ENCODE assay signal across 16 mouse cellular contexts in genomic region chr8:124910349-124910748, GRCm38 (mm10). TPM values are rescaled to one million over a fixed set of nuclear protein-coding genes. Genes with fewer than 3 reads are reported as not detected.
DNase-seq lines count a peak whose midpoint lies in the region; ATAC-seq and TF ChIP-seq lines count a peak whose summit lies in the region.
"Had no signal": no experiment of that assay in that cellular context is flagged by ENCODE, and none has a peak within 500 bp of the region (broad histone marks: within the 10 kb centered on the region; RNA-seq: fewer than 3 reads in every experiment).

No protein-coding gene starts in this region.

- no peak overlapping the region for H3K4me3 ChIP-seq in hindbrain, postnatal 0 days (ENCODE audit: low read length)
- H3K4me3 ChIP-seq in hindbrain, embryonic 13.5 days = no peak overlapping the region
- H3K4me3 ChIP-seq in heart, embryonic 16.5 days (ENCODE audit: low read length) = no peak overlapping the region
- no peak overlapping the region for H3K4me3 ChIP-seq in kidney, embryonic 16.5 days (ENCODE audit: low read length)
- H3K4me3 ChIP-seq: hindbrain, embryonic 10.5 days; limb, embryonic 10.5 days; liver, embryonic 12.5 days had no signal

- H3K4me2 ChIP-seq in hindbrain, postnatal 0 days (ENCODE audit: low read depth, low read length) = no peak overlapping the region
- H3K4me2 ChIP-seq in hindbrain, embryonic 13.5 days = no peak overlapping the region
- no peak overlapping the region for H3K4me2 ChIP-seq in heart, embryonic 16.5 days (ENCODE audit: low read depth, low read length)
- no peak overlapping the region for H3K4me2 ChIP-seq in kidney, embryonic 16.5 days (replicated peaks; ENCODE audit: low read depth, low read length)
- H3K4me2 ChIP-seq: liver, embryonic 12.5 days had no signal

- H3K27me3 ChIP-seq in hindbrain, postnatal 0 days (ENCODE audit: insufficient read depth, low read length) = no peaks in the 10 kb centered on the region
- no peaks in the 10 kb centered on the region for H3K27me3 ChIP-seq in hindbrain, embryonic 13.5 days
- no peaks in the 10 kb centered on the region for H3K27me3 ChIP-seq in heart, embryonic 16.5 days (ENCODE audit: control insufficient read depth, insufficient read depth, low read length)
- no peaks in the 10 kb centered on the region for H3K27me3 ChIP-seq in kidney, embryonic 16.5 days (ENCODE audit: insufficient read depth, low read length)
- H3K27me3 ChIP-seq: liver, embryonic 12.5 days had no signal

- no peak for DNase-seq in cerebellum, postnatal 4 days (ENCODE audit: low spot score in 2 of 2)
- peak; percentile 20 for DNase-seq in hindbrain, postnatal 0 days (ENCODE audit: low spot score)
- DNase-seq in cerebellum, adult 8-10 months = peak; percentile 81
- DNase-seq: layer of hippocampus, postnatal 36 days; thymus, adult 2 months had no signal

- H3K9ac ChIP-seq in hindbrain, postnatal 0 days (replicated peaks; ENCODE audit: low read length) = no peak overlapping the region
- no peak overlapping the region for H3K9ac ChIP-seq in hindbrain, embryonic 13.5 days
- H3K9ac ChIP-seq in heart, embryonic 16.5 days (ENCODE audit: low read length) = 0 out of 2 replicates have a peak overlapping the region, but pooled peaks have one; percentile 17
- H3K9ac ChIP-seq in kidney, embryonic 16.5 days (replicated peaks; ENCODE audit: low read length) = no peak overlapping the region
- H3K9ac ChIP-seq: liver, embryonic 12.5 days had no signal

- WGBS in hindbrain, postnatal 0 days = 69% methylated on average over 10 of the region's 10 CpGs
- 91% methylated on average over 10 of the region's 10 CpGs for WGBS in hindbrain, embryonic 13.5 days
- 57% methylated on average over 10 of the region's 10 CpGs for WGBS in heart, embryonic 16.5 days
- WGBS in kidney, embryonic 16.5 days = 87% methylated on average over 10 of the region's 10 CpGs

- peak; percentile 32; the same call in 1 of the 2 replicates for TF ChIP-seq CTCF in hindbrain, postnatal 0 days (IDR thresholded peaks at IDR 0.05; ENCODE audit: low read depth)

- no peaks in the 10 kb centered on the region for H3K9me3 ChIP-seq in hindbrain, postnatal 0 days (ENCODE audit: low read length)
- H3K9me3 ChIP-seq in hindbrain, embryonic 13.5 days = no peaks in the 10 kb centered on the region
- 0 out of 2 replicates have a peak, but pooled peaks cover 4% of the 10 kb centered on the region for H3K9me3 ChIP-seq in heart, embryonic 16.5 days (replicated peaks; ENCODE audit: control insufficient read depth, low read length)
- no peaks in the 10 kb centered on the region for H3K9me3 ChIP-seq in kidney, embryonic 16.5 days (ENCODE audit: low read length)
- H3K9me3 ChIP-seq: limb, embryonic 10.5 days; liver, embryonic 12.5 days had no signal

- H3K36me3 ChIP-seq in hindbrain, postnatal 0 days (ENCODE audit: insufficient read depth, low read length) = peaks cover 26% of the 10 kb centered on the region
- H3K36me3 ChIP-seq in hindbrain, embryonic 13.5 days = peaks cover 97% of the 10 kb centered on the region
- peaks cover 65% of the 10 kb centered on the region for H3K36me3 ChIP-seq in heart, embryonic 16.5 days (ENCODE audit: control insufficient read depth, insufficient read depth)
- H3K36me3 ChIP-seq in kidney, embryonic 16.5 days (ENCODE audit: insufficient read depth, low read length) = peaks cover 65% of the 10 kb centered on the region

- ATAC-seq in cerebellum, adult (ENCODE audit: insufficient number of reproducible peaks, low FRiP score, low TSS enrichment) = peak; percentile 86
- ATAC-seq in hindbrain, postnatal 0 days = no peak
- no peak for ATAC-seq in hindbrain, embryonic 13.5 days (ENCODE audit: low FRiP score)
- no peak; the same call in 1 of the 2 replicates for ATAC-seq in heart, embryonic 16.5 days (replicated peaks; ENCODE audit: extremely low read depth, insufficient read depth, low FRiP score)
- no peak for ATAC-seq in kidney, embryonic 16.5 days (ENCODE audit: low FRiP score, low TSS enrichment)
- no peak for ATAC-seq in erythroid progenitor cell, adult 5-6 weeks (replicated peaks; ENCODE audit: low FRiP score, poor library complexity, severe bottlenecking)
- ATAC-seq: activated CD4-positive, CD25-positive, alpha-beta regulatory T cell, adult 4 months; forebrain, embryonic 14.5 days; liver, embryonic 12.5 days; midbrain, embryonic 16.5 days had no signal

- H3K27ac ChIP-seq in hindbrain, postnatal 0 days = no peak overlapping the region
- no peak overlapping the region for H3K27ac ChIP-seq in hindbrain, embryonic 13.5 days
- peak overlapping the region; percentile 28 for H3K27ac ChIP-seq in heart, embryonic 16.5 days (ENCODE audit: low read length)
- H3K27ac ChIP-seq in kidney, embryonic 16.5 days (ENCODE audit: low read length) = no peak overlapping the region
- H3K27ac ChIP-seq: hindbrain, embryonic 10.5 days; limb, embryonic 10.5 days; liver, embryonic 12.5 days had no signal

- H3K4me1 ChIP-seq in hindbrain, postnatal 0 days (ENCODE audit: insufficient read depth, low read length) = no peaks in the 10 kb centered on the region
- peaks cover 11% of the 10 kb centered on the region; the same call in 1 of the 2 replicates for H3K4me1 ChIP-seq in hindbrain, embryonic 13.5 days (replicated peaks)
- H3K4me1 ChIP-seq in heart, embryonic 16.5 days (ENCODE audit: control insufficient read depth, insufficient read depth, low read length) = peaks cover 9% of the 10 kb centered on the region
- peaks cover 8% of the 10 kb centered on the region; the same call in 1 of the 2 replicates for H3K4me1 ChIP-seq in kidney, embryonic 16.5 days (ENCODE audit: insufficient read depth, low read length)
- H3K4me1 ChIP-seq: limb, embryonic 10.5 days had no signal

RNA-seq across cellular contexts. Expression of gene Sprtn, which starts 12.7 kb away (rescaled TPM):
- total RNA-seq in hindbrain, postnatal 0 days (2014; rRNA removed) = 10.6 and 11.6 TPM in 2 replicates
- polyA plus RNA-seq in hindbrain, postnatal 0 days (2015; fragmentation: Nextera tagmentation; extraction: Ambion mirVana) = 5.8 and 6.0 TPM in 2 replicates
- 9.5 and 10.6 TPM in 2 replicates for polyA plus RNA-seq in hindbrain, embryonic 13.5 days (2015; fragmentation: Nextera tagmentation; extraction: Ambion mirVana)
- 8.3 and 8.5 TPM in 2 replicates for polyA plus RNA-seq in heart, embryonic 16.5 days (2015; fragmentation: Nextera tagmentation; extraction: Ambion mirVana)
- polyA plus RNA-seq in kidney, embryonic 16.5 days (2015; fragmentation: Nextera tagmentation; extraction: Ambion mirVana) = 9.1 and 9.8 TPM in 2 replicates
- 15.9 and 17.7 TPM in 2 replicates for total RNA-seq in erythroid progenitor cell, adult 5-6 weeks (2015; ENCODE audit: low replicate concordance)
- 16.6 and 20.2 TPM in 2 replicates for total RNA-seq in erythroid progenitor cell, adult 5-6 weeks (2017; ENCODE audit: low replicate concordance)

RNA-seq across cellular contexts. Expression of gene Exoc8, which starts 12.8 kb away (rescaled TPM):
- 28.3 and 36.8 TPM in 2 replicates for total RNA-seq in hindbrain, postnatal 0 days (2014; rRNA removed)
- 10.8 and 10.9 TPM in 2 replicates for polyA plus RNA-seq in hindbrain, postnatal 0 days (2015; fragmentation: Nextera tagmentation; extraction: Ambion mirVana)
- polyA plus RNA-seq in hindbrain, embryonic 13.5 days (2015; fragmentation: Nextera tagmentation; extraction: Ambion mirVana) = 13.2 and 13.8 TPM in 2 replicates
- 6.9 and 7.3 TPM in 2 replicates for polyA plus RNA-seq in heart, embryonic 16.5 days (2015; fragmentation: Nextera tagmentation; extraction: Ambion mirVana)
- polyA plus RNA-seq in kidney, embryonic 16.5 days (2015; fragmentation: Nextera tagmentation; extraction: Ambion mirVana) = 7.8 and 8.1 TPM in 2 replicates
- total RNA-seq in erythroid progenitor cell, adult 5-6 weeks (2015; ENCODE audit: low replicate concordance) = 1.8 and 7.1 TPM in 2 replicates
- total RNA-seq in erythroid progenitor cell, adult 5-6 weeks (2017; ENCODE audit: low replicate concordance) = 7.9 and 11.4 TPM in 2 replicates

RNA-seq across cellular contexts. Expression of gene Egln1, which starts 38.8 kb away (rescaled TPM):
- 41.6 and 45.1 TPM in 2 replicates for total RNA-seq in hindbrain, postnatal 0 days (2014; rRNA removed)
- 13.5 and 14.1 TPM in 2 replicates for polyA plus RNA-seq in hindbrain, postnatal 0 days (2015; fragmentation: Nextera tagmentation; extraction: Ambion mirVana)
- 16.9 and 17.2 TPM in 2 replicates for polyA plus RNA-seq in hindbrain, embryonic 13.5 days (2015; fragmentation: Nextera tagmentation; extraction: Ambion mirVana)
- polyA plus RNA-seq in heart, embryonic 16.5 days (2015; fragmentation: Nextera tagmentation; extraction: Ambion mirVana) = 17.8 and 19.5 TPM in 2 replicates
- polyA plus RNA-seq in kidney, embryonic 16.5 days (2015; fragmentation: Nextera tagmentation; extraction: Ambion mirVana) = 9.0 and 10.3 TPM in 2 replicates
- total RNA-seq in erythroid progenitor cell, adult 5-6 weeks (2015; ENCODE audit: low replicate concordance) = 2.5 and 5.4 TPM in 2 replicates
- total RNA-seq in erythroid progenitor cell, adult 5-6 weeks (2017; ENCODE audit: low replicate concordance) = 2.2 and 2.9 TPM in 2 replicates

RNA-seq across cellular contexts. Expression of gene 2810004N23Rik, which starts 47.4 kb away (rescaled TPM):
- total RNA-seq in hindbrain, postnatal 0 days (2014; rRNA removed) = 22.8 and 26.6 TPM in 2 replicates
- 21.4 and 21.8 TPM in 2 replicates for polyA plus RNA-seq in hindbrain, postnatal 0 days (2015; fragmentation: Nextera tagmentation; extraction: Ambion mirVana)
- 30.4 and 32.1 TPM in 2 replicates for polyA plus RNA-seq in hindbrain, embryonic 13.5 days (2015; fragmentation: Nextera tagmentation; extraction: Ambion mirVana)
- 51.4 and 52.2 TPM in 2 replicates for polyA plus RNA-seq in heart, embryonic 16.5 days (2015; fragmentation: Nextera tagmentation; extraction: Ambion mirVana)
- polyA plus RNA-seq in kidney, embryonic 16.5 days (2015; fragmentation: Nextera tagmentation; extraction: Ambion mirVana) = 47.6 and 50.1 TPM in 2 replicates
- 4.0 and 5.4 TPM in 2 replicates for total RNA-seq in erythroid progenitor cell, adult 5-6 weeks (2015; ENCODE audit: low replicate concordance)
- total RNA-seq in erythroid progenitor cell, adult 5-6 weeks (2017; ENCODE audit: low replicate concordance) = 5.7 and 7.4 TPM in 2 replicates

RNA-seq across cellular contexts. Expression of gene Gnpat, which starts 47.5 kb away (rescaled TPM):
- total RNA-seq in hindbrain, postnatal 0 days (2014; rRNA removed) = 40.0 and 47.2 TPM in 2 replicates
- polyA plus RNA-seq in hindbrain, postnatal 0 days (2015; fragmentation: Nextera tagmentation; extraction: Ambion mirVana) = 53.5 and 55.8 TPM in 2 replicates
- polyA plus RNA-seq in hindbrain, embryonic 13.5 days (2015; fragmentation: Nextera tagmentation; extraction: Ambion mirVana) = 83.6 and 85.0 TPM in 2 replicates
- polyA plus RNA-seq in heart, embryonic 16.5 days (2015; fragmentation: Nextera tagmentation; extraction: Ambion mirVana) = 120 and 129 TPM in 2 replicates
- polyA plus RNA-seq in kidney, embryonic 16.5 days (2015; fragmentation: Nextera tagmentation; extraction: Ambion mirVana) = 120 and 122 TPM in 2 replicates
- total RNA-seq in erythroid progenitor cell, adult 5-6 weeks (2015; ENCODE audit: low replicate concordance) = 35.2 and 40.4 TPM in 2 replicates
- total RNA-seq in erythroid progenitor cell, adult 5-6 weeks (2017; ENCODE audit: low replicate concordance) = 22.5 and 31.8 TPM in 2 replicates

Comparison
In these comparisons a context has a peak if more than half of its experiments do, and no peak if none do; other contexts are left out.
1. DNase-seq: peak in hindbrain, postnatal 0 days (single experiment) and cerebellum, adult 8-10 months (single experiment); none in cerebellum, postnatal 4 days (0 of 2).